Mouse (Mus musculus) frontal cortex, adult 2 months (tissue): Measurements from ENCODE around the gene Slc30a3. TPM values are rescaled to one million over a fixed set of nuclear protein-coding genes. Genes with fewer than 3 reads are reported as not detected.
A peak's percentile ranks its signal among the peaks of the same experiment; 100 is the strongest.
"Not testable (repeated sequence)": the region's sequence is repeated elsewhere in the genome, so short reads cannot be mapped to it uniquely, and the experiment has no call there.

ENCODE experiments used
- DNase-seq, 2 experiments: peaks; one replicate each; pipeline ENCODE4 v3.0.0; 2022; ENCODE audit warnings: low spot score in 1 of 2; ENCODE audit errors: extremely low spot score in 1 of 2
- polyA plus RNA-seq: library from polyadenylated mRNA; depleted of rRNA; stranded (reverse); fragments of >200 nt; gene quantifications from 2 replicates; pipeline ENCODE4 v1.2.3, GENCODE M21; 2012; rRNA removed

The Slc30a3 gene
- polyA plus RNA-seq, 1 experiment = 140 TPM

- DNase-seq = not testable (repeated sequence)
Measured at GRCm38 (mm10) chr5:31053728-31054127, 54.3 kb downstream of the Slc30a3 start.

DNA sequence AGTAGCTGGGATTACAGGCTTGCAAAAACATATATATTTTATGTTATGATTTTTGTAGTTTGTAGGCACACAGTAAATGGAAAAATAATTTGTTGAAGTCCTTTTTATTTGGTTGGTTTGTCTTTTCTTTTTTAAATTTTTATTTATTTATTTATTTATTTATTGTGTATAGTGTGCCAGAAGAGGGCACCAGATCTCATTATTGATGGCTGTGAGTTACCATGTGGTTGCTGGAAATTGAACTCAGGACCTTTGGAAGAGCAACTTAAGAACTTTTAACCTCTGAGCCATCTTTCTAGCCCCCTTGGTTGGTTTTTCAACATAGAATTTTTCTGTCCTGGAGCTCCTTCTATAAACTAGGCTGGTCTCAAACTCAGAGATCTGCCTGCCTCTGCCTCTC is 57.6 kb downstream of the Slc30a3 start:
- no peak for DNase-seq

DNA sequence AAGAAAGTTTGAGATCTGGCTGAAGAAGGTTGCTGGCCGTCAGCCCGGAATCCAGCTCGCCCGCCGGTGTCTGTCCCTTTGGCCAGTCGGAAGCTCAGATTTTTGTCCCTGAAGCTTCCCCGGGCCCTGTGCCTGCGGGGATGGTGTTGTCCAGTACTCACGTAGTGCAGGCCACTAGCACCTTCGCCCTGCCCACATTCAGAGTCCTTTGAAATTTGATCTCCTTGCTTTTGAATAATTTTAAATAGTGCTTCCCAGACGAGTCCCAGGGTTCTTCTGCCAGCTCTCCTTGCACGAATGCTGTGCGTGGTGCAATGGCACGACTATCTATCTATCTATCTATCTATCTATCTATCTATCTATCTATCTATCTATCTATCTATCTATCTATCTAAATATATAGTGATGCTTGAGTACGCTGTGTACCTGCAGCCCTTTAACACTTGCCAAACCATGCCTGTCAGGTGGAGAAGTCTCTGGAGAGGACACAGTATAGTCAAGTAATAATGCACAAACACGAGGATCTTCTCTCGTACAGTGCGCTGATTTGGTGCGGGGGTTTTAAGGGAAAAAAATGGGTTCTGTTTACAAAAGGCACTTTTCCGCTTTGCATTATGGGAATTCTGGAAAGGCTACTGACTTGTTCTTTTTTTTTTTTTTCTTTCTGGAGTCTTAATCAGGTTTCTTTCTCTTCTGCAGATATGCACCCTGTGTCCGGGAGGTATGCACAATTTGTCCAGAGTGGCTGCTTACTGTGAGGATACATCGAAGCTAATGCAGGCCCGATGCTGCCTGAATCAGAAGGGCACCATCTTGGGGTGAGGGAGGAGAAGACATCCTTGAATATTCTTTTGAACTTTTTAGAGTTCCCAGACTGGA is 59.0 kb downstream of the Slc30a3 start, which contains the start of gene Slc5a6:
TSS of gene Slc5a6 (minus strand) at position 162 of the 879 bp plus-strand sequence.
- peak; percentile 52 to 63 for DNase-seq

- DNase-seq = peak; percentile 96 to 98
Measured at GRCm38 (mm10) chr5:31047848-31048762, 59.9 kb downstream of the Slc30a3 start, which contains the start of gene Atraid. TSS of gene Atraid (plus strand) at chr5:31048312.

DNA sequence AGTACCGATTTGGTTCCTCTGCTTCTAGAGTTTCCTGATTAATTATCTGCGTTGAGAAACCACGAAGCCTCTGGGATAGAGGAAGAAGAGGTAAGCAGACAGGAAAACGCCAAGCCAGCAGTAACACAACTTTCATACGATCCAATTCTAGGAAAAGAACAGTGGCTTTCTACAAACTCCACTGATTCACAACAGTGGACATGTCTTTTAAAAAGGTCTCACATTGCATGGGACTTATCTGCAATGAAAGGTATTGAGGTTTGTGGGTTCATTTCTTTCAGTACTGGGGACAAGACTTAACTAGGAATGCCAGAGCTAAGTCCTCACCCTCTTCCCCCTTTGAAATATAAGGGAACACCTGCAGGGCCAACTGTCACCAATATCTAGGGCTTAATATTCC is 61.0 kb downstream of the Slc30a3 start:
- no peak for DNase-seq

DNA sequence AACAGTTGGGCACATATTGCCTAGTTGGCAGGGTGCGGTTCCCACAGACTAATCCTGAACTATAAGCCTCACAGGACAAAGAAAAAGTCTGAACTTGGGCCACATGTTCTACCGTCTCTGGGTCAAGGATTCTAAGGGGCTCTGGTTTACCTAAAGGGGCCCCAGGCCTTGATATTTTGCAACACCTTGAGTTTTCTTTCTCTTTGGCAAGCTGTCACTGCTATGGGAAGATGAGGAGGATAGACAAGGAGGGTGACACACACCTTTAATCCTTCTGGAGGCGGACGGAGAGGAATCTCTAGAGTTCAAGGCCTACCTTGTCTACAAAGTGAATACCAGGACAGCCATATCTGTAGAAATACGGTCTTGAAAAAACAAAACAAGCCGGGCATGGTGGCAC is 61.6 kb downstream of the Slc30a3 start:
- DNase-seq = no peak

DNA sequence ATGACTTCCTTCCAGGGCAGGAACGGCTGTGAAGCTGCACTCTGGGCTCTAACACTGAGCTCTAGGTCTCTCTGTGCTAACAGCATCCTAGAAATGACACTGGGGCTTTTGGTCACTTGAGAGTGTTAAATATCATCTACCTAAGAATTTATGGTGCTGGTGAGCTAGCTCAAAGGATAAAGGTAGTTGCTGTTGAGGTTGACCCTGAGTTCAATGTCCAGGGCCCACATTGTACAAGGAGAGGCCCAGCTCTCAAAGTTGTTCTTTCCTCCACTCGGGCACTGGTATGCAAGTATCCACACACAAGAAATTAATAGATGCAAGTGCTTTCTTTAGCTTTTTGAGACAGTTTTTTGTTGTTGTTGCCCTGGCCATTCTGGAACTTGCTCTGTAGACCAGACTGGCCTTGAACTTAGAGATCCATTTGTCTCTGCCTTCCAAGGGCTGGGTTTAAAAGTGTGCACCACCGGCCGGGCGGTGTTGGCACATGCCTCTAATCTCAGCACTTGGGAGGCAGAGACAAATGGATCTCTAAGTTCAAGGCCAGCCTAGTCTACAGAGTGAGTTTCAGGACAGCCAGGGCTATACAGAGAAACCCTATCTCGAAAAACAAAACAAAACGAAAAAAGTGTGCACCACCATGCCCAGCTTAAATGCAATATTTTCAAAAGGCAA is 69.7 kb downstream of the Slc30a3 start:
- no peak for DNase-seq

GRCm38 (mm10) chr5:31036556-31036955 is 71.5 kb downstream of the Slc30a3 start:
- not testable (repeated sequence) for DNase-seq

Other genes with a start within 250 kb of the Slc30a3 start
- 76.3 and 82.8 TPM in 2 replicates for gene Tmem214, start 240.2 kb downstream of the Slc30a3 start, polyA plus RNA-seq
- gene Agbl5, start 219.5 kb downstream of the Slc30a3 start, polyA plus RNA-seq = 24.2 and 25.4 TPM in 2 replicates
- 158 and 207 TPM in 2 replicates for gene Ost4, start 200.4 kb downstream of the Slc30a3 start, polyA plus RNA-seq
- gene Emilin1, start 194.8 kb downstream of the Slc30a3 start, polyA plus RNA-seq = 4.2 and 4.7 TPM in 2 replicates
- 28.4 and 30.6 TPM in 2 replicates for gene Khk, start 186.8 kb downstream of the Slc30a3 start, polyA plus RNA-seq
- gene Cgref1, start 162.6 kb downstream of the Slc30a3 start, polyA plus RNA-seq = 25.6 and 39.1 TPM in 2 replicates
- 192 and 208 TPM in 2 replicates for gene Preb, start 147.9 kb downstream of the Slc30a3 start, polyA plus RNA-seq
- 0.20 and 0.21 TPM in 2 replicates for gene Tcf23, start 139.6 kb downstream of the Slc30a3 start, polyA plus RNA-seq
- gene Atraid, start 59.9 kb downstream of the Slc30a3 start, polyA plus RNA-seq = 175 TPM in 2 replicates
- 33.1 and 35.2 TPM in 2 replicates for gene Slc5a6, start 59.3 kb downstream of the Slc30a3 start, polyA plus RNA-seq
- 14.8 and 18.0 TPM in 2 replicates for gene Cad, start 53.5 kb downstream of the Slc30a3 start, polyA plus RNA-seq
- gene Dnajc5g, start 2.0 kb downstream of the Slc30a3 start, polyA plus RNA-seq = not detected in 2 replicates
- 0.64 and 2.0 TPM in 2 replicates for gene Trim54, start 8.5 kb upstream of the Slc30a3 start, polyA plus RNA-seq
- 2.0 and 2.7 TPM in 2 replicates for gene Ucn, start 30.6 kb upstream of the Slc30a3 start, polyA plus RNA-seq
- gene Mpv17, start 46.0 kb upstream of the Slc30a3 start, polyA plus RNA-seq = 98.3 and 108 TPM in 2 replicates
- gene Gm29609, start 71.7 kb upstream of the Slc30a3 start, polyA plus RNA-seq = 3.0 and 4.0 TPM in 2 replicates
- gene Gtf3c2, start 71.9 kb upstream of the Slc30a3 start, polyA plus RNA-seq = 80.3 and 89.9 TPM in 2 replicates
- 86.9 and 89.2 TPM in 2 replicates for gene Snx17, start 85.0 kb upstream of the Slc30a3 start, polyA plus RNA-seq
- gene Eif2b4, start 85.2 kb upstream of the Slc30a3 start, polyA plus RNA-seq = 50.6 and 63.3 TPM in 2 replicates
- gene Zfp513, start 94.1 kb upstream of the Slc30a3 start, polyA plus RNA-seq = 44.6 and 47.2 TPM in 2 replicates
- gene Ppm1g, start 112.5 kb upstream of the Slc30a3 start, polyA plus RNA-seq = 90.8 and 98.9 TPM in 2 replicates
- gene Nrbp1, start 132.6 kb upstream of the Slc30a3 start, polyA plus RNA-seq = 99.9 and 116 TPM in 2 replicates
- not detected in 2 replicates for gene Gm9970, start 133.0 kb upstream of the Slc30a3 start, polyA plus RNA-seq
- gene Krtcap3, start 143.5 kb upstream of the Slc30a3 start, polyA plus RNA-seq = 3.0 and 3.2 TPM in 2 replicates
- gene Ift172, start 182.9 kb upstream of the Slc30a3 start, polyA plus RNA-seq = 69.6 and 78.0 TPM in 2 replicates
- 132 and 178 TPM in 2 replicates for gene Fndc4, start 187.8 kb upstream of the Slc30a3 start, polyA plus RNA-seq
- gene Gckr, start 189.2 kb upstream of the Slc30a3 start, polyA plus RNA-seq = 0.16 and 0.23 TPM in 2 replicates